Mouse (Mus musculus): Measurements from ENCODE around the gene Pop4.

Pop4 gene

GRCm38 (mm10) chr7:38218631-38219367 is 52.4 kb downstream of the Pop4 start:
- DNase-seq = no peak

GRCm38 (mm10) chr7:38217417-38218171 is 53.6 kb downstream of the Pop4 start:
- no peak for DNase-seq

GRCm38 (mm10) chr7:38215697-38216096 is 55.5 kb downstream of the Pop4 start:
- no peak for DNase-seq

GRCm38 (mm10) chr7:38215281-38215680 is 55.9 kb downstream of the Pop4 start:
- DNase-seq = no peak

- no peak for DNase-seq
Observed at GRCm38 (mm10) chr7:38214473-38215214, 56.6 kb downstream of the Pop4 start.

- no peak for DNase-seq
Observed at GRCm38 (mm10) chr7:38212651-38213062, 58.6 kb downstream of the Pop4 start.
